8 mouse cellular contexts compared by ENCODE assay signal in genomic region chr1:69688961-69689360, GRCm38 (mm10). TPM values are rescaled to one million over a fixed set of nuclear protein-coding genes. Genes with fewer than 3 reads are reported as not detected.
A peak's percentile ranks its signal among the peaks of the same experiment; 100 is the strongest.
DNase-seq lines count a peak whose midpoint lies in the region; ATAC-seq and TF ChIP-seq lines count a peak whose summit lies in the region.

No protein-coding gene starts in this region.

- H3K9ac ChIP-seq in heart, embryonic 13.5 days, result 0 out of 2 replicates have a peak overlapping the region, but pooled peaks have one; percentile 0
- no peak overlapping the region for H3K9ac ChIP-seq in kidney, embryonic 15.5 days
- no peak overlapping the region for H3K9ac ChIP-seq in midbrain, postnatal 0 days (replicated peaks; ENCODE audit: low read length, poor library complexity, severe bottlenecking)

- H3K36me3 ChIP-seq in embryonic facial prominence, embryonic 10.5 days (replicated peaks), result no peaks in the 10 kb centered on the region
- H3K36me3 ChIP-seq in heart, embryonic 13.5 days, result no peaks in the 10 kb centered on the region
- H3K36me3 ChIP-seq in kidney, embryonic 15.5 days, result no peaks in the 10 kb centered on the region
- H3K36me3 ChIP-seq in midbrain, postnatal 0 days (ENCODE audit: insufficient read depth, low read length), result no peaks in the 10 kb centered on the region
- no peaks in the 10 kb centered on the region for H3K36me3 ChIP-seq in thymus, adult 2 months (ENCODE audit: control insufficient read depth, insufficient read depth, low read length)

- H3K4me1 ChIP-seq in embryonic facial prominence, embryonic 10.5 days, result peaks cover 20% of the 10 kb centered on the region
- peaks cover 15% of the 10 kb centered on the region for H3K4me1 ChIP-seq in heart, embryonic 13.5 days
- peaks cover 7% of the 10 kb centered on the region for H3K4me1 ChIP-seq in kidney, embryonic 15.5 days
- H3K4me1 ChIP-seq in midbrain, postnatal 0 days (ENCODE audit: insufficient read depth, low read length), result no peaks in the 10 kb centered on the region
- H3K4me1 ChIP-seq in thymus, adult 2 months (replicated peaks; ENCODE audit: control insufficient read depth, insufficient read depth, low read length), result peaks cover 2% of the 10 kb centered on the region; the same call in 1 of the 2 replicates

- TF ChIP-seq CTCF in midbrain, postnatal 0 days (IDR thresholded peaks at IDR 0.05), result peak; percentile 80
- TF ChIP-seq CTCF in thymus, adult 2 months (IDR thresholded peaks at IDR 0.05; ENCODE audit: borderline replicate concordance, control insufficient read depth, extremely low read depth, insufficient read depth, low read length, poor library complexity), result no peak

- no peaks in the 10 kb centered on the region for H3K9me3 ChIP-seq in embryonic facial prominence, embryonic 10.5 days
- no peaks in the 10 kb centered on the region for H3K9me3 ChIP-seq in heart, embryonic 13.5 days
- H3K9me3 ChIP-seq in kidney, embryonic 15.5 days (replicated peaks), result no peaks in the 10 kb centered on the region
- no peaks in the 10 kb centered on the region for H3K9me3 ChIP-seq in midbrain, postnatal 0 days (ENCODE audit: low read length)

- no peak overlapping the region for H3K27ac ChIP-seq in embryonic facial prominence, embryonic 10.5 days (replicated peaks)
- no peak overlapping the region for H3K27ac ChIP-seq in heart, embryonic 13.5 days (replicated peaks)
- H3K27ac ChIP-seq in kidney, embryonic 15.5 days, result no peak overlapping the region
- no peak overlapping the region for H3K27ac ChIP-seq in midbrain, postnatal 0 days (ENCODE audit: low read depth, low read length)
- no peak overlapping the region for H3K27ac ChIP-seq in thymus, adult 2 months (ENCODE audit: control insufficient read depth, insufficient read depth, low read length)

- H3K27me3 ChIP-seq in embryonic facial prominence, embryonic 10.5 days (replicated peaks; ENCODE audit: low read depth, poor library complexity, severe bottlenecking), result no peaks in the 10 kb centered on the region
- H3K27me3 ChIP-seq in heart, embryonic 13.5 days (replicated peaks), result 0 out of 2 replicates have a peak, but pooled peaks cover 4% of the 10 kb centered on the region
- no peaks in the 10 kb centered on the region for H3K27me3 ChIP-seq in kidney, embryonic 15.5 days
- no peaks in the 10 kb centered on the region for H3K27me3 ChIP-seq in midbrain, postnatal 0 days (ENCODE audit: insufficient read depth, low read length)
- no peaks in the 10 kb centered on the region for H3K27me3 ChIP-seq in thymus, adult 2 months (ENCODE audit: control insufficient read depth, insufficient read depth, low read length)

- ATAC-seq in CD4-positive, CD25-positive, alpha-beta regulatory T cell, adult 4 months, result peak; percentile 40
- ATAC-seq in heart, embryonic 13.5 days (ENCODE audit: extremely low read depth, insufficient number of reproducible peaks, low FRiP score, low TSS enrichment), result no peak
- ATAC-seq in kidney, embryonic 15.5 days (replicated peaks; ENCODE audit: low FRiP score), result peak; percentile 47; the same call in 1 of the 2 replicates
- no peak for ATAC-seq in midbrain, postnatal 0 days (ENCODE audit: low FRiP score)

- peak overlapping the region; percentile 5; the same call in 1 of the 2 replicates for H3K4me3 ChIP-seq in embryonic facial prominence, embryonic 10.5 days
- H3K4me3 ChIP-seq in heart, embryonic 13.5 days, result peak overlapping the region; percentile 43
- H3K4me3 ChIP-seq in kidney, embryonic 15.5 days (replicated peaks), result no peak overlapping the region; the same call in 1 of the 2 replicates
- no peak overlapping the region for H3K4me3 ChIP-seq in midbrain, postnatal 0 days (ENCODE audit: low read depth, low read length)
- no peak overlapping the region for H3K4me3 ChIP-seq in thymus, adult 2 months (ENCODE audit: control insufficient read depth, insufficient read depth, low read length)

- DNase-seq in adrenal gland, adult 8-10 months, result peak; percentile 62
- DNase-seq in embryonic facial prominence, embryonic 10.5 days (ENCODE audit: low spot score), result peak; percentile 67
- DNase-seq in liver, result peak; percentile 54
- peak; percentile 77 for DNase-seq in midbrain, postnatal 0 days (ENCODE audit: low spot score)
- DNase-seq in thymus, adult 2 months, result peak; percentile 71

- TF ChIP-seq POLR2A in thymus, adult 2 months (IDR thresholded peaks at IDR 0.05; ENCODE audit: control insufficient read depth, extremely low read depth, insufficient read depth, low read length, poor library complexity), result no peak

- peak overlapping the region; percentile 92 for H3K4me2 ChIP-seq in heart, embryonic 13.5 days
- peak overlapping the region; percentile 38 for H3K4me2 ChIP-seq in kidney, embryonic 15.5 days
- H3K4me2 ChIP-seq in midbrain, postnatal 0 days (ENCODE audit: low read depth, low read length, poor library complexity, severe bottlenecking), result no peak overlapping the region

- WGBS in embryonic facial prominence, embryonic 10.5 days, result 1% methylated on average over 5 of the region's 5 CpGs
- WGBS in heart, embryonic 13.5 days, result under 1% methylated on average over 5 of the region's 5 CpGs
- under 1% methylated on average over 5 of the region's 5 CpGs for WGBS in kidney, embryonic 15.5 days
- 3% methylated on average over 5 of the region's 5 CpGs for WGBS in midbrain, postnatal 0 days
- WGBS in thymus, adult 2 months, result under 1% methylated on average over 5 of the region's 5 CpGs

RNA-seq across cellular contexts. Expression of gene Ikzf2, which starts 1.9 kb away (rescaled TPM):
- 100 to 1,000 TPM; 591 to 626 TPM for polyA plus RNA-seq in CD4-positive, CD25-positive, alpha-beta regulatory T cell, adult 4 months (2017; shearing (Covaris generic))
- 10 to 100 TPM in 3 of 4 experiments, 1 to 10 TPM in 1; 9.0 to 15.8 (median 13.4) TPM for total RNA-seq in adrenal gland, adult 8-10 months (2022)
- 7.5 and 9.1 TPM in 2 replicates for polyA plus RNA-seq in embryonic facial prominence, embryonic 10.5 days (2016; fragmentation: Nextera tagmentation; extraction: Ambion mirVana)
- polyA plus RNA-seq in heart, embryonic 13.5 days (2015; fragmentation: Nextera tagmentation; extraction: Ambion mirVana), result 1.9 and 2.0 TPM in 2 replicates
- 3.7 and 4.1 TPM in 2 replicates for polyA plus RNA-seq in kidney, embryonic 15.5 days (2015; fragmentation: Nextera tagmentation; extraction: Ambion mirVana)
- 5.0 and 6.0 TPM in 2 replicates for total RNA-seq in midbrain, postnatal 0 days (2014; rRNA removed)
- 1.2 and 1.3 TPM in 2 replicates for polyA plus RNA-seq in midbrain, postnatal 0 days (2015; fragmentation: Nextera tagmentation; extraction: Ambion mirVana)
- 13.6 and 17.8 TPM in 2 replicates for polyA plus RNA-seq in thymus, adult 2 months (2012; rRNA removed)

Comparison
In these comparisons a context has a peak if more than half of its experiments do, and no peak if none do; other contexts are left out.
1. ATAC-seq: peak in CD4-positive, CD25-positive, alpha-beta regulatory T cell, adult 4 months (single experiment) and kidney, embryonic 15.5 days (single experiment); none in heart, embryonic 13.5 days (single experiment) and midbrain, postnatal 0 days (single experiment).
2. H3K4me3 ChIP-seq: peak in embryonic facial prominence, embryonic 10.5 days (single experiment) and heart, embryonic 13.5 days (single experiment); none in kidney, embryonic 15.5 days (single experiment), midbrain, postnatal 0 days (single experiment) and thymus, adult 2 months (single experiment).
3. RNA of gene Ikzf2, which starts 1.9 kb away (polyA plus RNA-seq): 591 to 626 TPM in CD4-positive, CD25-positive, alpha-beta regulatory T cell, adult 4 months; 13.6 to 17.8 TPM in thymus, adult 2 months, 7.5 to 9.1 TPM in embryonic facial prominence, embryonic 10.5 days, 3.7 to 4.1 TPM in kidney, embryonic 15.5 days, 1.9 to 2.0 TPM in heart, embryonic 13.5 days and 1.2 to 1.3 TPM in midbrain, postnatal 0 days; every median in the first group is over 10 times any median in the second.
4. Peak in every context shown above with its lines, with median percentiles within 50 percentile points of each other: DNase-seq.